Mouse (Mus musculus) liver, embryonic 15.5 days (tissue): ENCODE results near the gene Tob1. TPM values are rescaled to one million over a fixed set of nuclear protein-coding genes. Genes with fewer than 3 reads are reported as not detected.

Source experiments
- ATAC-seq: fragments of 200-750 bp; cut with Nextera tagmentation; 2 replicates; pipeline ENCODE4 v1.8.0; 2017; ENCODE audit warnings: moderate number of reproducible peaks, mild to moderate bottlenecking, moderate library complexity; ENCODE audit not compliant: insufficient read depth
- H3K27ac ChIP-seq: fragments of 300-500 bp; sonication (generic); replicated peaks from 2 replicates; pipeline ENCODE4 v1.5.1; 2015; ENCODE audit warnings: mild to moderate bottlenecking, inconsistent platforms
- H3K27me3 ChIP-seq: fragments of 300-500 bp; sonication (generic); 2 replicates; pipeline ENCODE4 v1.6.1; 2015; ENCODE audit warnings: mild to moderate bottlenecking, inconsistent platforms
- H3K36me3 ChIP-seq: fragments of 300-500 bp; sonication (generic); replicated peaks from 2 replicates; pipeline ENCODE4 v1.6.1; 2015; ENCODE audit warnings: moderate library complexity, mild to moderate bottlenecking, inconsistent platforms
- H3K4me1 ChIP-seq: fragments of 300-500 bp; sonication (generic); replicated peaks from 2 replicates; pipeline ENCODE4 v1.6.1; 2015; ENCODE audit warnings: inconsistent platforms
- H3K4me2 ChIP-seq: fragments of 300-500 bp; sonication (generic); 2 replicates; pipeline ENCODE4 v1.6.1; 2015; ENCODE audit warnings: moderate library complexity, mild to moderate bottlenecking, inconsistent platforms
- H3K4me3 ChIP-seq: fragments of 300-500 bp; sonication (generic); replicated peaks from 2 replicates; pipeline ENCODE4 v1.5.1; 2015; ENCODE audit warnings: mild to moderate bottlenecking, inconsistent platforms
- H3K9ac ChIP-seq: fragments of 300-500 bp; sonication (generic); 2 replicates; pipeline ENCODE4 v1.6.1; 2015; ENCODE audit warnings: moderate library complexity, mild to moderate bottlenecking, inconsistent platforms
- H3K9me3 ChIP-seq: fragments of 300-500 bp; sonication (generic); replicated peaks from 2 replicates; pipeline ENCODE4 v1.6.1; 2016; ENCODE audit warnings: inconsistent platforms
- WGBS: fragments of 180-500 bp; shearing (Covaris S2); methylation state at CpG from one replicate; pipeline ENCODE4 v1.1.7; 2015; ENCODE audit warnings: mixed read lengths; ENCODE audit not compliant: insufficient replicate concordance; 5-methylcytosine and 5-hydroxymethylcytosine counted together
- polyA plus RNA-seq: library from polyadenylated mRNA; unstranded; fragments of >200 nt; fragmentation: Nextera tagmentation; extraction: Ambion mirVana; gene quantifications from 2 replicates; pipeline ENCODE4 v1.2.1, GENCODE M21; 2015

Gene Tob1
- polyA plus RNA-seq: 12.8 and 13.0 TPM in 2 replicates

DNA sequence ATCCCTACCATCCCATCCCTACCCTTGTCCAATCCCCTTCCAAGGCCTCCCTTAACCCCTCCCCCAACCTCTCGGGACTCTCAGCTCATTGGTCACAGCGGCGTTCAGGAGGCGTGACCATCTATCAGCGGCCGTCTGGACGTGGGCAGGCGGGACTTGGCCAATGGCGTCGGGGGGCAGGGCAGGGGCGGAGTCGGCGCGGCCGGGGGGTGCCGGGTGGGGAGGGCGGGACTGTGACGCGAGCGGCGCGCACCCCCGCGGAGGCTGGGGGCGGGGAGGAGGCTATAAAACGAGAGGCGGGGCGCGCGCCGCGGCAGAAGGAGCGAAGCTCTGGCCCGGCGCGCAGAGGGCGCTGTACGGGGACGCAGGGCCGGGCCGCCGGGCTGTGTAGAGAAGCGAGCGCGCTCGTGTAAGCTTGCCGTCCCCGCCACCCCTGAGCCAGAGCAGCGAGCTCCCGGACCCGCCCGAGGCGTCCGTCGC is at the start of gene Tob1:
TSS of gene Tob1 (plus strand) at position 331 of the 480 bp plus-strand sequence.
- ATAC-seq: peak; percentile 90
- Histone ChIP-seq H3K27ac (peak within 1 kb of the TSS; percentile 95), H3K4me3 (peak within 1 kb of the TSS; percentile 92), H3K4me2 (peak within 1 kb of the TSS; percentile 98), H3K4me1 (peaks cover 28% of the 10 kb centered on the region), H3K36me3 (peaks cover 13% of the 10 kb centered on the region), H3K9ac (peak within 1 kb of the TSS; percentile 98), H3K27me3 (no peaks in the 10 kb centered on the region), H3K9me3 (no peaks in the 10 kb centered on the region)
- WGBS: under 1% methylated on average over 55 of the region's 55 CpGs

GRCm38 (mm10) chr11:94161867-94162581 is 49.2 kb upstream of the Tob1 start:
- H3K9ac ChIP-seq: no peak overlapping the region
- H3K4me1 ChIP-seq: peaks cover 17% of the 10 kb centered on the region
- WGBS: 62% methylated on average over 11 of the region's 11 CpGs
- H3K9me3 ChIP-seq: no peaks in the 10 kb centered on the region
- H3K36me3 ChIP-seq: no peaks in the 10 kb centered on the region
- H3K4me3 ChIP-seq: no peak overlapping the region
- peak; percentile 19; the same call in 1 of the 2 replicates for ATAC-seq
- H3K27me3 ChIP-seq: peaks cover 30% of the 10 kb centered on the region; the same call in 1 of the 2 replicates
- H3K4me2 ChIP-seq: no peak overlapping the region
- 0 out of 2 replicates have a peak overlapping the region, but pooled peaks have one; percentile 26 for H3K27ac ChIP-seq

- H3K27ac ChIP-seq: no peak overlapping the region
- no peaks in the 10 kb centered on the region for H3K9me3 ChIP-seq
- 70% methylated on average over 9 of the region's 9 CpGs for WGBS
- H3K9ac ChIP-seq: no peak overlapping the region
- H3K27me3 ChIP-seq: peaks cover 23% of the 10 kb centered on the region; the same call in 1 of the 2 replicates
- peaks cover 17% of the 10 kb centered on the region for H3K4me1 ChIP-seq
- no peak overlapping the region for H3K4me2 ChIP-seq
- ATAC-seq: no peak
- H3K36me3 ChIP-seq: no peaks in the 10 kb centered on the region
- H3K4me3 ChIP-seq: no peak overlapping the region
Measured at GRCm38 (mm10) chr11:94163005-94163767, 48.1 kb upstream of the Tob1 start.

DNA sequence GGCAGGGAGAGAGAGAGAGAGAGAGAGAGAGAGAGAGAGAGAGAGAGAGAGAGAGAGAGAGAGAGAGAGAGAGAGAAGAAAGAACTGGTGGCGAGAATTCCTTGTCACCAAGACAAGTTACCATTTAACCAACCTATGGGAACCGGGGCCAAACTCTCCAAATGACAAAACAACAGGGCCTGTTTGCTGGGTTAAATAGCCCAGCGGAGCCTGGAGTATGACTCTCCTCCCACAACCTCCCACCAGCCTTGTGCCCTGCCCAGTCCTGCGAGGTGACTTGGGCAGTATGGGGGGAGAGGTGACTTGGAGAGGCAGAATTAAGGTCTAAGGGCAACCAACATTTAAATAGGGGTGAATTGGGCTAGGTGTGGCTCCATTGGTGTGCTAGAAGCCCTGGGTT is 45.5 kb upstream of the Tob1 start:
- Histone ChIP-seq H3K36me3 (no peaks in the 10 kb centered on the region), H3K9me3 (no peaks in the 10 kb centered on the region), H3K4me3 (no peak overlapping the region), H3K9ac (no peak overlapping the region), H3K27me3 (no peaks in the 10 kb centered on the region), H3K4me2 (no peak overlapping the region), H3K27ac (no peak overlapping the region), H3K4me1 (peaks cover 11% of the 10 kb centered on the region)
- ATAC-seq: no peak
- 71% methylated on average over 4 of the region's 4 CpGs for WGBS

- H3K36me3 ChIP-seq: no peaks in the 10 kb centered on the region
- H3K4me1 ChIP-seq: peaks cover 12% of the 10 kb centered on the region
- H3K9me3 ChIP-seq: no peaks in the 10 kb centered on the region
- H3K27ac ChIP-seq: no peak overlapping the region
- 60% methylated on average over 5 of the region's 5 CpGs for WGBS
- no peak for ATAC-seq
- H3K9ac ChIP-seq: no peak overlapping the region
- no peak overlapping the region for H3K4me3 ChIP-seq
- no peak overlapping the region for H3K4me2 ChIP-seq
- no peaks in the 10 kb centered on the region for H3K27me3 ChIP-seq
Measured at GRCm38 (mm10) chr11:94168238-94168637, 43.0 kb upstream of the Tob1 start.

DNA sequence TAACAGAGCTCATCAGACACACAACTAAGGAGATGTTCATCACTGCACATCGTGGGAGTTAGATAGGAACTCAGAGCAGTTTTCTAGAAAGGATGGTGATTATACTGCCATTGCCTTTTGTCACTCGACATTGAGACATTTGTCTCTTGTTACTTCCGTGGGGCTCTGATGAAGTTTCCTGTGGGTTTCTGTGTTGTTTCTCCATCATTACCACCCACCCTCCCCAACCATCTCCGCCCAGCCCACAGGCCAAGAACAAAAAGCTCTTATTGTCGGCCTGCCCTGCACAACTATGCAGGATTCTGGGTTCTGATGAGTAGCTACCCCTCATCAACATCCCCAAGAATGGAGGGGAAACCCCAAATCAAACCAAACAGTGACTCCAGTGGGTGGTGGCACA is 41.7 kb upstream of the Tob1 start:
- Histone ChIP-seq H3K4me1 (peaks cover 20% of the 10 kb centered on the region), H3K9ac (no peak overlapping the region), H3K4me2 (no peak overlapping the region), H3K4me3 (no peak overlapping the region), H3K36me3 (no peaks in the 10 kb centered on the region), H3K27ac (no peak overlapping the region), H3K9me3 (no peaks in the 10 kb centered on the region), H3K27me3 (no peaks in the 10 kb centered on the region)
- no peak for ATAC-seq
- 43% methylated on average over 5 of the region's 5 CpGs for WGBS

GRCm38 (mm10) chr11:94171691-94172090 is 39.6 kb upstream of the Tob1 start:
- 69% methylated on average over 5 of the region's 5 CpGs for WGBS
- no peak overlapping the region for H3K4me3 ChIP-seq
- no peak overlapping the region for H3K4me2 ChIP-seq
- no peak overlapping the region for H3K27ac ChIP-seq
- no peak overlapping the region for H3K9ac ChIP-seq
- H3K4me1 ChIP-seq: peaks cover 20% of the 10 kb centered on the region
- no peaks in the 10 kb centered on the region for H3K27me3 ChIP-seq
- ATAC-seq: no peak
- H3K36me3 ChIP-seq: no peaks in the 10 kb centered on the region
- no peaks in the 10 kb centered on the region for H3K9me3 ChIP-seq

- H3K4me3 ChIP-seq: no peak overlapping the region
- no peaks in the 10 kb centered on the region for H3K36me3 ChIP-seq
- H3K4me2 ChIP-seq: no peak overlapping the region
- H3K9me3 ChIP-seq: no peaks in the 10 kb centered on the region
- H3K4me1 ChIP-seq: peaks cover 20% of the 10 kb centered on the region
- H3K27me3 ChIP-seq: no peaks in the 10 kb centered on the region
- H3K9ac ChIP-seq: no peak overlapping the region
- no peak for ATAC-seq
- H3K27ac ChIP-seq: no peak overlapping the region
- WGBS: 57% methylated on average over 9 of the region's 9 CpGs
Measured at GRCm38 (mm10) chr11:94172186-94172585, 39.1 kb upstream of the Tob1 start.

GRCm38 (mm10) chr11:94173726-94174146 is 37.5 kb upstream of the Tob1 start:
- ATAC-seq: no peak
- no peak overlapping the region for H3K4me2 ChIP-seq
- WGBS: 16% methylated on average over 4 of the region's 4 CpGs
- H3K9me3 ChIP-seq: no peaks in the 10 kb centered on the region
- peaks cover 20% of the 10 kb centered on the region for H3K4me1 ChIP-seq
- H3K4me3 ChIP-seq: no peak overlapping the region
- H3K9ac ChIP-seq: no peak overlapping the region
- no peak overlapping the region for H3K27ac ChIP-seq
- H3K27me3 ChIP-seq: no peaks in the 10 kb centered on the region
- no peaks in the 10 kb centered on the region for H3K36me3 ChIP-seq

DNA sequence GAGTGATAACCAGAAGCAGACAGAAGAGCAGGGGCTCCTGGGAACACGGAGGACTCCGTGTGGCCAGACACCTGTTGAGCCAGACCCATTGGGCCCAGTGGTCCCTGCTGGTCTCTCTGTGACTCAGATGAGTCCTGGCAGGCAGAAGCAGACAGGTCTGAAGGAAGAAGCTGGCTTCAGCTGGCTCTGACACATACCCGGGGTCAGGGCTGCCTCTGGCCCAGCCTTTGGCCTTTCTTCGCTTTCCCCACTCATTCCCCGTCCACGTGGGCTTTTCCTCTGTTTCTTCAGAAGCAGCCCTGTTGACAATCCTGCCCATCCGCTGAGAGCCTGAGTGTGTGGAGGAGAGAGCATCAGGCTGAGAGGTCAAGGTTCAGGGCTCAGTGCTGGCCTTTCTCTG is 36.0 kb upstream of the Tob1 start:
- no peak overlapping the region for H3K4me3 ChIP-seq
- no peaks in the 10 kb centered on the region for H3K27me3 ChIP-seq
- H3K4me2 ChIP-seq: no peak overlapping the region
- H3K36me3 ChIP-seq: no peaks in the 10 kb centered on the region
- peaks cover 23% of the 10 kb centered on the region for H3K4me1 ChIP-seq
- 60% methylated on average over 7 of the region's 7 CpGs for WGBS
- no peak for ATAC-seq
- H3K27ac ChIP-seq: no peak overlapping the region
- H3K9ac ChIP-seq: no peak overlapping the region
- no peaks in the 10 kb centered on the region for H3K9me3 ChIP-seq

DNA sequence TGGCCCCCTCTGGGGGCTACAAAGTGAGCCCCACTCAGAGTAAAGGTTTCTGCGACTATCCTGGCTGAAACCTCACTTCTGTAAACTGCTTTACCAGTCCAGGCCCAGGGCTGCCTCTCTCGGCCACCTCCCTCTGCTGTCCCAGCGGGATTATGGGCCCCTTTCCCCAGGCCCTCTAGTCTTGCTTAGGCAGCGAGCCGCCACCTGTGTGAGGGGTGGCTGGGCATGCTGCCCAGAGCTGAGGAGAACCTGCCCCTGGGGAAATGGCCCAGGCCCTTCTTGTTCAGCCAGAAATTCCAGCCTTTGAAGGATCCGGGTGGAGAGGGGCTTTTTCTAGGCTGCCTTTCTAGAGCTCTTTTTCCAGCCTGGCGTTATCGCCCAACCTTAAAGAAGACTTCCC is 35.6 kb upstream of the Tob1 start:
- peaks cover 25% of the 10 kb centered on the region for H3K4me1 ChIP-seq
- no peaks in the 10 kb centered on the region for H3K27me3 ChIP-seq
- H3K27ac ChIP-seq: no peak overlapping the region
- no peaks in the 10 kb centered on the region for H3K36me3 ChIP-seq
- no peak overlapping the region for H3K9ac ChIP-seq
- no peak overlapping the region for H3K4me2 ChIP-seq
- no peaks in the 10 kb centered on the region for H3K9me3 ChIP-seq
- H3K4me3 ChIP-seq: no peak overlapping the region
- ATAC-seq: no peak
- WGBS: 71% methylated on average over 8 of the region's 8 CpGs
